Mouse (Mus musculus): ENCODE results near the gene Eif3c. TPM values are rescaled to one million over a fixed set of nuclear protein-coding genes. Genes with fewer than 3 reads are reported as not detected.
A peak's percentile ranks its signal among the peaks of the same experiment; 100 is the strongest.

Gene Eif3c
- polyA plus RNA-seq, 1 experiment, result 344 TPM

DNA sequence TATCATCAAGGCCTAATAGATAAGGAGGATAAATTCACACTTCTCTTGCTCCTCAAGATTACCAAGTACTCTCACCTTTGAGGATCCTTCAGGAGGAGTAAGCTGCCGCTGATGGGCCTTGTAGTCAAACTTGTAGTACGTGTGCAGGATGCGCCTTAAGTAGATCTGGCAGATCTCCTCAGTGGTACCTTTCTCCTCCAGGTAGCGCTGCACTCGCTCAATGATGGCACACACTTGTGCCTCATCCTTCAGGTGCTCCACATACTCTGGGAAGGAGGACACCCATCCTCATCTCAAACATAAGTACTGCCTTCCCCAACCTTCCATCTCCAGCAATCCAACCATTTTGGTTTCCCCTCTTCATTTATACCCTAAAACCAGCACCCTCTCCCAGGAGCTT lies 9.6 kb downstream of the Eif3c start:
- H3K4me2 ChIP-seq (ENCODE audit: low read depth), result no peak overlapping the region
- H3K27me3 ChIP-seq (ENCODE audit: control insufficient read depth, insufficient read depth, insufficient read length), result no peaks in the 10 kb centered on the region
- H3K36me3 ChIP-seq (ENCODE audit: control insufficient read depth, insufficient read depth), result peaks cover 94% of the 10 kb centered on the region
- H3K4me3 ChIP-seq, result no peak overlapping the region
- H3ac ChIP-seq (ENCODE audit: control insufficient read depth, insufficient read length), result no peak overlapping the region
- TF ChIP-seq E2F4 (IDR thresholded peaks at IDR 0.05; ENCODE audit: insufficient read depth) (no peak), POLR2AphosphoS2 (IDR thresholded peaks at IDR 0.05; ENCODE audit: insufficient read length, low read depth) (peak; percentile 51)
- peaks cover 24% of the 10 kb centered on the region for H3K79me2 ChIP-seq (ENCODE audit: control insufficient read depth, insufficient read depth)

DNA sequence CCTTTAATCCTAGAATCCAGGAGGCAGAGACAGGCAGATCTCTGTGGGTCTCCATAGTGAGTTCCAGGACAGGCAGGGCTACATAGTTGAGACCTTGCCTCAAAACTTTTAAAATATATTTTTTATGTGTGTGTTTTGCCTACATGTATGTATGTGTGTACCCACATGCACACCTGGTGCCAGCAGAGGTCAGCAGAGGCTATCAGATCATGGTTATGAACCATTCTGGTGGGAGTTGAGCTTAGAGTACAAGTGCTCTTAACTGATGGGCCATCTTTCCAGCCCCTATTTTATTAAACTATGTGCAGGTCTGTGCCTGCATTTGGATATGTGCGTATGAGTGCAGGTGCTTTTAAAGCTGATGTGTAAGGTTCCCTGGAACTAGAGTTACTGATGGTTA lies 11.4 kb downstream of the Eif3c start:
- TF ChIP-seq E2F4 (IDR thresholded peaks at IDR 0.05; ENCODE audit: insufficient read depth) (no peak), TCF12 (IDR thresholded peaks at IDR 0.05; ENCODE audit: insufficient read depth, poor library complexity, severe bottlenecking) (no peak), MYOG (IDR thresholded peaks at IDR 0.05; ENCODE audit: control insufficient read depth in 1 of 3, insufficient read depth in 1 of 3, insufficient read length in 2 of 3, low read depth in 2 of 3) (no peak), REST (IDR thresholded peaks at IDR 0.05; ENCODE audit: insufficient read depth, insufficient read length) (no peak), USF1 (IDR thresholded peaks at IDR 0.05; ENCODE audit: low read depth) (no peak)
- Histone ChIP-seq H3K36me3 (ENCODE audit: control insufficient read depth, insufficient read depth) (peaks cover 96% of the 10 kb centered on the region), H3ac (ENCODE audit: control insufficient read depth, insufficient read length) (no peak overlapping the region), H3K4me3 (no peak overlapping the region), H3K4me2 (ENCODE audit: low read depth) (no peak overlapping the region), H3K79me2 (ENCODE audit: control insufficient read depth, insufficient read depth) (peaks cover 25% of the 10 kb centered on the region), H3K27me3 (ENCODE audit: control insufficient read depth, insufficient read depth, insufficient read length) (no peaks in the 10 kb centered on the region)

DNA sequence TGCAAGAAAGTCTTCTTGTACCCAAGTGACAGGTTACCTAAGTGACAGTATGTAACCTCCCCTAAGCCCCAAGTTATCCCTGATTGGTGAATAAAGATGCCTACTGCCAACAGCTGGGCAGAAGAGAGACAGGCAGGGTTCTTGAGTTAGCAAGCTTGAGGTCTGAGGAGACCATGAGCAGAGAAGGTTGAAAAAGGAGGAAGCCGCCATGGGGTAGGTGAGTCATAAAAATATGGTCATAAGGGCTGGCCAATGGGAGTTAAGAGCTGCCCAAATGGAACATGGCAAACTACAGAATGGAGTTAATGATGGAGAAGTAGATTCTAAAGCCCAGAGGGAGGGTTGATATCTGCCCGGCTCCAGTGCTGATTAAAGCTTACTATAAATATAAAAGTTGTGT lies 20.6 kb downstream of the Eif3c start:
- H3K36me3 ChIP-seq (ENCODE audit: control insufficient read depth, insufficient read depth), result peaks cover 44% of the 10 kb centered on the region
- peaks cover 9% of the 10 kb centered on the region for H3K79me2 ChIP-seq (ENCODE audit: control insufficient read depth, insufficient read depth)
- no peak overlapping the region for H3K4me3 ChIP-seq
- no peaks in the 10 kb centered on the region for H3K27me3 ChIP-seq (ENCODE audit: control insufficient read depth, insufficient read depth, insufficient read length)
- H3K4me2 ChIP-seq (ENCODE audit: low read depth), result no peak overlapping the region
- H3ac ChIP-seq (ENCODE audit: control insufficient read depth, insufficient read length), result no peak overlapping the region
- TF ChIP-seq MYOG (IDR thresholded peaks at IDR 0.05; ENCODE audit: control insufficient read depth in 1 of 3, insufficient read depth in 1 of 3, insufficient read length in 2 of 3, low read depth in 2 of 3) (no peak), POLR2A (IDR thresholded peaks at IDR 0.05; ENCODE audit: insufficient read length, low read depth) (no peak), MAX (IDR thresholded peaks at IDR 0.05; ENCODE audit: low read depth) (no peak), SRF (IDR thresholded peaks at IDR 0.05; ENCODE audit: control insufficient read depth, insufficient read length, low read depth) (no peak), USF1 (IDR thresholded peaks at IDR 0.05; ENCODE audit: low read depth) (no peak), CEBPB (IDR thresholded peaks at IDR 0.05; ENCODE audit: insufficient read depth, poor library complexity, severe bottlenecking) (no peak), REST (IDR thresholded peaks at IDR 0.05; ENCODE audit: insufficient read depth, insufficient read length) (no peak), POLR2AphosphoS2 (IDR thresholded peaks at IDR 0.05; ENCODE audit: insufficient read length, low read depth) (no peak), MYOD1 (IDR thresholded peaks at IDR 0.05; ENCODE audit: control insufficient read depth in 1 of 3, insufficient read length in 2 of 3, low read depth in 2 of 3) (no peak), E2F4 (IDR thresholded peaks at IDR 0.05; ENCODE audit: insufficient read depth) (no peak), TCF3 (IDR thresholded peaks at IDR 0.05; ENCODE audit: insufficient read length, low read depth) (no peak), TCF12 (IDR thresholded peaks at IDR 0.05; ENCODE audit: insufficient read depth, poor library complexity, severe bottlenecking) (no peak)

GRCm38 (mm10) chr7:126541661-126542060 lies 24.6 kb downstream of the Eif3c start:
- Histone ChIP-seq H3K4me3 (no peak overlapping the region), H3ac (ENCODE audit: control insufficient read depth, insufficient read length) (no peak overlapping the region), H3K27me3 (ENCODE audit: control insufficient read depth, insufficient read depth, insufficient read length) (peaks cover 1% of the 10 kb centered on the region), H3K4me2 (ENCODE audit: low read depth) (no peak overlapping the region), H3K36me3 (ENCODE audit: control insufficient read depth, insufficient read depth) (peaks cover 11% of the 10 kb centered on the region), H3K79me2 (ENCODE audit: control insufficient read depth, insufficient read depth) (no peaks in the 10 kb centered on the region)
- TF ChIP-seq MAX (IDR thresholded peaks at IDR 0.05; ENCODE audit: low read depth) (no peak), USF1 (IDR thresholded peaks at IDR 0.05; ENCODE audit: low read depth) (no peak), MYOD1 (IDR thresholded peaks at IDR 0.05; ENCODE audit: control insufficient read depth in 1 of 3, insufficient read length in 2 of 3, low read depth in 2 of 3) (no peak), POLR2A (IDR thresholded peaks at IDR 0.05; ENCODE audit: insufficient read length, low read depth) (no peak), REST (IDR thresholded peaks at IDR 0.05; ENCODE audit: insufficient read depth, insufficient read length) (no peak), MYOG (IDR thresholded peaks at IDR 0.05; ENCODE audit: control insufficient read depth in 1 of 3, insufficient read depth in 1 of 3, insufficient read length in 2 of 3, low read depth in 2 of 3) (no peak), POLR2AphosphoS2 (IDR thresholded peaks at IDR 0.05; ENCODE audit: insufficient read length, low read depth) (no peak), SRF (IDR thresholded peaks at IDR 0.05; ENCODE audit: control insufficient read depth, insufficient read length, low read depth) (no peak), TCF12 (IDR thresholded peaks at IDR 0.05; ENCODE audit: insufficient read depth, poor library complexity, severe bottlenecking) (no peak), CEBPB (IDR thresholded peaks at IDR 0.05; ENCODE audit: insufficient read depth, poor library complexity, severe bottlenecking) (no peak)

GRCm38 (mm10) chr7:126537820-126538585 lies 28.2 kb downstream of the Eif3c start:
- Histone ChIP-seq H3K79me2 (ENCODE audit: control insufficient read depth, insufficient read depth) (no peaks in the 10 kb centered on the region), H3K36me3 (ENCODE audit: control insufficient read depth, insufficient read depth) (no peaks in the 10 kb centered on the region), H3K4me3 (no peak overlapping the region), H3K27me3 (ENCODE audit: control insufficient read depth, insufficient read depth, insufficient read length) (peaks cover 15% of the 10 kb centered on the region), H3ac (ENCODE audit: control insufficient read depth, insufficient read length) (no peak overlapping the region), H3K4me2 (ENCODE audit: low read depth) (no peak overlapping the region)
- TF ChIP-seq MYOD1 (IDR thresholded peaks at IDR 0.05; ENCODE audit: control insufficient read depth in 1 of 3, insufficient read length in 2 of 3, low read depth in 2 of 3) (no peak), TCF3 (IDR thresholded peaks at IDR 0.05; ENCODE audit: insufficient read length, low read depth) (no peak), POLR2A (IDR thresholded peaks at IDR 0.05; ENCODE audit: insufficient read length, low read depth) (no peak), CEBPB (IDR thresholded peaks at IDR 0.05; ENCODE audit: insufficient read depth, poor library complexity, severe bottlenecking) (no peak), REST (IDR thresholded peaks at IDR 0.05; ENCODE audit: insufficient read depth, insufficient read length) (no peak), MYOG (IDR thresholded peaks at IDR 0.05; ENCODE audit: control insufficient read depth in 1 of 3, insufficient read depth in 1 of 3, insufficient read length in 2 of 3, low read depth in 2 of 3) (no peak), MAX (IDR thresholded peaks at IDR 0.05; ENCODE audit: low read depth) (no peak), USF1 (IDR thresholded peaks at IDR 0.05; ENCODE audit: low read depth) (no peak), E2F4 (IDR thresholded peaks at IDR 0.05; ENCODE audit: insufficient read depth) (no peak), POLR2AphosphoS2 (IDR thresholded peaks at IDR 0.05; ENCODE audit: insufficient read length, low read depth) (no peak), TCF12 (IDR thresholded peaks at IDR 0.05; ENCODE audit: insufficient read depth, poor library complexity, severe bottlenecking) (no peak), SRF (IDR thresholded peaks at IDR 0.05; ENCODE audit: control insufficient read depth, insufficient read length, low read depth) (no peak)
